9 mouse cellular contexts compared by ENCODE assay signal in the genomic region with DNA sequence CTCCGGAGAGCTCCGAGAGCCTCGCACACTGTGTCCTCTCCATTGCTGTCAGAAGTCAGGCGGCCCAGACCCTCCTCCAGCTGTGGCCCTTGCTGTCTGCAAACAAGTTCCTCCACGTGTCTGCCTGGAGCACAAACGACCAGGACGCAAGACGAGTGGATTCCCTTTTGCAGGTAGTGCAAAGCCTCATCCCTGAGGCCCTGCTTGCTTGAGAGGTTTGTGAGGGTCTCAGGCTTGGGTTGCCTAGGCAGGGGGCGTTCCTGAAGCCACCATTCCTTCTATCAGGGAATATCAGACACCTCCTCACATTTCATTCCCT. TPM values are rescaled to one million over a fixed set of nuclear protein-coding genes. Genes with fewer than 3 reads are reported as not detected.
DNase-seq lines count a peak whose midpoint lies in the region; ATAC-seq and TF ChIP-seq lines count a peak whose summit lies in the region.
"Had no signal": no experiment of that assay in that cellular context is flagged by ENCODE, and none has a peak within 500 bp of the region (broad histone marks: within the 10 kb centered on the region; RNA-seq: fewer than 3 reads in every experiment).

No protein-coding gene starts in this region.

- 13% methylated on average over 9 of the region's 9 CpGs for WGBS in thymus, adult 2 months
- 5% methylated on average over 9 of the region's 9 CpGs for WGBS in liver, embryonic 15.5 days (ENCODE audit: insufficient replicate concordance)
- WGBS in stomach, postnatal 0 days = 2% methylated on average over 9 of the region's 9 CpGs

- no peak overlapping the region for H3K9ac ChIP-seq in liver, embryonic 15.5 days
- H3K9ac ChIP-seq in stomach, postnatal 0 days (ENCODE audit: low read length) = no peak overlapping the region
- H3K9ac ChIP-seq: liver, embryonic 14.5 days had no signal

- peaks cover 7% of the 10 kb centered on the region for H3K4me1 ChIP-seq in thymus, adult 2 months (replicated peaks; ENCODE audit: control insufficient read depth, insufficient read depth, low read length)
- peaks cover 5% of the 10 kb centered on the region; the same call in 1 of the 2 replicates for H3K4me1 ChIP-seq in liver, embryonic 15.5 days (replicated peaks)
- H3K4me1 ChIP-seq in stomach, postnatal 0 days (replicated peaks; ENCODE audit: control insufficient read depth, insufficient read depth) = 0 out of 2 replicates have a peak, but pooled peaks cover 4% of the 10 kb centered on the region

- peak; percentile 18 for DNase-seq in embryo, embryonic 11 days
- DNase-seq in embryo, embryonic 10.5 days (ENCODE audit: low spot score) = no peak
- no peak for DNase-seq in thymus, adult 2 months
- DNase-seq in thymus, postnatal 0 days (ENCODE audit: low spot score) = no peak
- no peak for DNase-seq in stomach, postnatal 0 days (ENCODE audit: low spot score)
- DNase-seq in thymus, postnatal 4 days = no peak

- TF ChIP-seq EP300 in stomach, postnatal 0 days (optimal IDR thresholded peaks at IDR 0.05) = no peak

- no peak for TF ChIP-seq POLR2A in thymus, adult 2 months (IDR thresholded peaks at IDR 0.05; ENCODE audit: control insufficient read depth, extremely low read depth, insufficient read depth, low read length, poor library complexity)

- TF ChIP-seq CTCF in thymus, adult 2 months (IDR thresholded peaks at IDR 0.05; ENCODE audit: borderline replicate concordance, control insufficient read depth, extremely low read depth, insufficient read depth, low read length, poor library complexity) = no peak
- TF ChIP-seq CTCF in stomach, postnatal 0 days (IDR thresholded peaks at IDR 0.05; ENCODE audit: low read depth) = no peak

- ATAC-seq in liver, embryonic 15.5 days (ENCODE audit: insufficient read depth) = no peak
- no peak for ATAC-seq in stomach, postnatal 0 days (ENCODE audit: low FRiP score, low TSS enrichment)
- ATAC-seq in monocyte, adult 5-6 weeks (replicated peaks; ENCODE audit: insufficient number of reproducible peaks, low FRiP score, low TSS enrichment, poor library complexity, severe bottlenecking) = no peak

- H3K4me3 ChIP-seq in thymus, adult 2 months (ENCODE audit: control insufficient read depth, insufficient read depth, low read length) = 0 out of 2 replicates have a peak overlapping the region, but pooled peaks have one; percentile 16
- peak overlapping the region; percentile 31; the same call in 1 of the 2 replicates for H3K4me3 ChIP-seq in liver, embryonic 15.5 days (replicated peaks)
- peak overlapping the region; percentile 18; the same call in 1 of the 2 replicates for H3K4me3 ChIP-seq in stomach, postnatal 0 days (ENCODE audit: low read depth, low read length)

- no peaks in the 10 kb centered on the region for H3K9me3 ChIP-seq in liver, embryonic 15.5 days (replicated peaks)
- H3K9me3 ChIP-seq in stomach, postnatal 0 days (ENCODE audit: control insufficient read depth, low read length) = no peaks in the 10 kb centered on the region

- no peaks in the 10 kb centered on the region; the same call in 1 of the 2 replicates for H3K27me3 ChIP-seq in thymus, adult 2 months (ENCODE audit: control insufficient read depth, insufficient read depth, low read length)
- H3K27me3 ChIP-seq in liver, embryonic 15.5 days = peaks cover 48% of the 10 kb centered on the region
- H3K27me3 ChIP-seq in stomach, postnatal 0 days (ENCODE audit: control insufficient read depth, insufficient read depth, low read length) = peaks cover 2% of the 10 kb centered on the region; the same call in 1 of the 2 replicates

- H3K36me3 ChIP-seq in thymus, adult 2 months (ENCODE audit: control insufficient read depth, insufficient read depth, low read length) = no peaks in the 10 kb centered on the region
- no peaks in the 10 kb centered on the region for H3K36me3 ChIP-seq in liver, embryonic 15.5 days (replicated peaks)
- H3K36me3 ChIP-seq in stomach, postnatal 0 days (ENCODE audit: control insufficient read depth, insufficient read depth, low read length) = no peaks in the 10 kb centered on the region

- H3K27ac ChIP-seq in thymus, adult 2 months (ENCODE audit: control insufficient read depth, insufficient read depth, low read length) = no peak overlapping the region
- no peak overlapping the region for H3K27ac ChIP-seq in liver, embryonic 15.5 days (replicated peaks)
- no peak overlapping the region for H3K27ac ChIP-seq in stomach, postnatal 0 days (replicated peaks)
- H3K27ac ChIP-seq: liver, embryonic 14.5 days had no signal

- H3K4me2 ChIP-seq in liver, embryonic 15.5 days = peak overlapping the region; percentile 64
- peak overlapping the region; percentile 54 for H3K4me2 ChIP-seq in stomach, postnatal 0 days (replicated peaks; ENCODE audit: low read depth)

RNA-seq across cellular contexts. Expression of gene Gabrd, which starts 0.3 kb away (rescaled TPM):
- 1.0 and 1.2 TPM in 2 replicates for polyA plus RNA-seq in thymus, adult 2 months (2012; rRNA removed)
- 0.50 and 0.79 TPM in 2 replicates for polyA plus RNA-seq in thymus, postnatal 0 days (2015; fragmentation: Nextera tagmentation; extraction: Ambion mirVana)
- not detected in 2 replicates for polyA plus RNA-seq in liver, embryonic 15.5 days (2015; fragmentation: Nextera tagmentation; extraction: Ambion mirVana)
- polyA plus RNA-seq in stomach, postnatal 0 days (2015; fragmentation: Nextera tagmentation; extraction: Ambion mirVana) = 0.05 TPM in 1 of 2 replicates, not detected in the other
- total RNA-seq in monocyte, adult 5-6 weeks (2017) = 1.1 TPM in 1 of 3 replicates, not detected in the others
- polyA plus RNA-seq: liver, embryonic 14.5 days had no signal

RNA-seq across cellular contexts. Expression of gene Cfap74, which starts 10.8 kb away (rescaled TPM):
- 18.3 and 23.1 TPM in 2 replicates for polyA plus RNA-seq in thymus, adult 2 months (2012; rRNA removed)
- 13.9 and 15.2 TPM in 2 replicates for polyA plus RNA-seq in thymus, postnatal 0 days (2015; fragmentation: Nextera tagmentation; extraction: Ambion mirVana)
- 0.07 and 0.14 TPM in 2 replicates for polyA plus RNA-seq in liver, embryonic 15.5 days (2015; fragmentation: Nextera tagmentation; extraction: Ambion mirVana)
- 0.34 and 0.79 TPM in 2 replicates for polyA plus RNA-seq in stomach, postnatal 0 days (2015; fragmentation: Nextera tagmentation; extraction: Ambion mirVana)
- 0.64 to 2.0 TPM (median 1.7 TPM) in 3 replicates for total RNA-seq in monocyte, adult 5-6 weeks (2017)

RNA-seq across cellular contexts. Expression of gene Prkcz, which starts 37.0 kb away (rescaled TPM):
- polyA plus RNA-seq in thymus, adult 2 months (2012; rRNA removed) = 8.5 TPM in 2 replicates
- 7.3 and 9.9 TPM in 2 replicates for polyA plus RNA-seq in thymus, postnatal 0 days (2015; fragmentation: Nextera tagmentation; extraction: Ambion mirVana)
- polyA plus RNA-seq in liver, embryonic 15.5 days (2015; fragmentation: Nextera tagmentation; extraction: Ambion mirVana) = 2.4 and 4.3 TPM in 2 replicates
- polyA plus RNA-seq in stomach, postnatal 0 days (2015; fragmentation: Nextera tagmentation; extraction: Ambion mirVana) = 11.3 and 13.3 TPM in 2 replicates
- 0.78 to 2.3 TPM in 2 of 3 replicates, not detected in the other for total RNA-seq in monocyte, adult 5-6 weeks (2017)
